Mouse (Mus musculus): Measurements from ENCODE around the gene Nipal3. TPM values are rescaled to one million over a fixed set of nuclear protein-coding genes. Genes with fewer than 3 reads are reported as not detected.

Gene Nipal3
- polyA plus RNA-seq, 1 experiment, result 0.91 TPM

DNA sequence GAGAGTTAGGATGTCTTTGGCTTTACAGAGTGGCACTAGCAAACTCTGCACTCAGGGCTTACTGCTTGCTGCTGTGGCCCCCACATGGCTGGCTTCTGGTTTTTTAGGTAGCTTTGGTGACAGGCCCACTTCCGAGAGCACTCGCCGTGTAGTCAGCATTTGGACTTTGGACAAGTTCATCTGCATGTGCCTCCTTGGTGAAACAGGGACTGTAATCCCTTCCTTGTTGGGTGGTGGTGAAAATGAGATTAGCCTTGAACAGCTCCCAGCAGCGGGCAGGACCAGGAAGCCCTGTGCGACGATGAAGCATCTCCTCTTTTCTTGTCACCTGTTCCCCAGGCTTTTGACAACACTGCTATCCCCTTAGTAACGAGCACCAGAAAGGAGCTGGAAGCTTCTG is 19.0 kb upstream of the Nipal3 start:
- Histone ChIP-seq H3K79me3 (ENCODE audit: low read depth) (no peaks in the 10 kb centered on the region), H3ac (ENCODE audit: control insufficient read depth, insufficient read length, low read depth) (no peak overlapping the region), H3K4me3 (ENCODE audit: insufficient read depth, poor library complexity, severe bottlenecking) (no peak overlapping the region), H3K36me3 (ENCODE audit: control insufficient read depth, insufficient read depth) (no peaks in the 10 kb centered on the region), H3K27me3 (ENCODE audit: control insufficient read depth, insufficient read depth, insufficient read length) (no peaks in the 10 kb centered on the region), H3K79me2 (ENCODE audit: control insufficient read depth, insufficient read depth) (no peaks in the 10 kb centered on the region)
- TF ChIP-seq FOSL1 (IDR thresholded peaks at IDR 0.05; ENCODE audit: insufficient read depth, low read length, poor library complexity, severe bottlenecking), result no peak
- TF ChIP-seq MYOG (IDR thresholded peaks at IDR 0.05; ENCODE audit: control insufficient read depth, extremely low read depth, insufficient read length), result no peak
- TF ChIP-seq MYOD1 (IDR thresholded peaks at IDR 0.05; ENCODE audit: control insufficient read depth, insufficient read length, low read depth), result no peak
- TF ChIP-seq MAX (IDR thresholded peaks at IDR 0.05), result no peak
- TF ChIP-seq CTCF (IDR thresholded peaks at IDR 0.05; ENCODE audit: control insufficient read depth, insufficient read depth, insufficient read length), result no peak
- TF ChIP-seq USF1 (IDR thresholded peaks at IDR 0.05; ENCODE audit: low read depth), result no peak
- TF ChIP-seq CEBPB (IDR thresholded peaks at IDR 0.05; ENCODE audit: low read depth), result no peak

DNA sequence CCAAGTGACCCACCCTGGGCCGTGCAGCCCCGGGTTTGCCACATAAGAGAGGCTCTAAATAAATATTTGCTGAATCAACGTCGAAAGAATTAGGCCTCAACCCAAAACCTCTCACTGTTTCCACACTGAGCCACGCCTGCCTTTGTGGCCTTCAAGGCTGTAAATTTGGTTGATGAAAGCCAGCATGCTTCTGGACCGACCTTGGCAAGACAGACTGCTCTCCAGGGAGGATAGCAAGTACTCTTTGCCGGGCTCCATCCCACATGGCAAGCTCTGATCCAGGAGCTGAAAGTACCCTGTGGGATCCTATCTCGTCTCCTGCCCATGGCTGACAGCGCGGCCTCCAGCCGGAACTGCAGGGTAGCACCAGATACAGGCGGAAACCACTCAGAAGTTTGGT is 14.7 kb upstream of the Nipal3 start:
- H3ac ChIP-seq (ENCODE audit: control insufficient read depth, insufficient read length, low read depth), result no peak overlapping the region
- TF ChIP-seq MAX (IDR thresholded peaks at IDR 0.05), result no peak
- no peak for TF ChIP-seq FOSL1 (IDR thresholded peaks at IDR 0.05; ENCODE audit: insufficient read depth, low read length, poor library complexity, severe bottlenecking)
- TF ChIP-seq USF1 (IDR thresholded peaks at IDR 0.05; ENCODE audit: low read depth), result no peak
- TF ChIP-seq CEBPB (IDR thresholded peaks at IDR 0.05; ENCODE audit: low read depth), result no peak
- TF ChIP-seq CTCF (IDR thresholded peaks at IDR 0.05; ENCODE audit: control insufficient read depth, insufficient read depth, insufficient read length), result no peak
- no peak for TF ChIP-seq MYOD1 (IDR thresholded peaks at IDR 0.05; ENCODE audit: control insufficient read depth, insufficient read length, low read depth)
- TF ChIP-seq MYOG (IDR thresholded peaks at IDR 0.05; ENCODE audit: control insufficient read depth, extremely low read depth, insufficient read length), result no peak
- H3K4me3 ChIP-seq (ENCODE audit: insufficient read depth, poor library complexity, severe bottlenecking), result no peak overlapping the region
- H3K79me2 ChIP-seq (ENCODE audit: control insufficient read depth, insufficient read depth), result no peaks in the 10 kb centered on the region
- peaks cover 3% of the 10 kb centered on the region for H3K27me3 ChIP-seq (ENCODE audit: control insufficient read depth, insufficient read depth, insufficient read length)
- no peaks in the 10 kb centered on the region for H3K79me3 ChIP-seq (ENCODE audit: low read depth)
- no peaks in the 10 kb centered on the region for H3K36me3 ChIP-seq (ENCODE audit: control insufficient read depth, insufficient read depth)

DNA sequence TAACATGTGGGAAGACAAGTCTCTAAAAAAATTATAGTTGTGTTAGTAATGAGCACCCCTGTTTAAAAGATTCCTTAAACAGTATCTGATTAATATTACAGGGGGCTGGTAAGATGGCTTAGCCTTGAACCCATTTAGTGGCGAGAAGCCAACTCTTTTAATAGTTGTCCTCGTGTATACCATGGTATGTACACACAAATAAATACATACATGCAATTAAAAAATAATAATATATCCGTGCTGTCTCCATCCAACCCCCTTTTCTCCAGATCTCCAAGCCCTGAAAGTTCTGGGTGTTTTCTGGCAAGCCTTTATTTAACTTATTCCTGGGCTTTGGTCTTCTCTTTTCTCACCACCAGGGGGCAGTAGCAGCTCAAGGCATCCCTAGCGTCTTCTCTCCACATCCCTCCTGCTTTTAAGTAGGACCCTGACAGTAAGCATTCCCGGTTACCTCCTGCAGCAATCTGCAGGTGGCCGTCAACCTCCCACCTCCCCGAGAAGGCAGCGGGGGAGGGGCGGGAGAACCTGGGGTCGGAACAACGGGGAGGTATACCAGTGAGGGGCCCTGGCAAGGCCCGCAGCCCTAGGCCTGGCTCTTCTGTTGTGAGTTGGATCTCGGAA is 13.7 kb upstream of the Nipal3 start:
- TF ChIP-seq MYOG (IDR thresholded peaks at IDR 0.05; ENCODE audit: control insufficient read depth, extremely low read depth, insufficient read length), result no peak
- no peak for TF ChIP-seq CEBPB (IDR thresholded peaks at IDR 0.05; ENCODE audit: low read depth)
- TF ChIP-seq USF1 (IDR thresholded peaks at IDR 0.05; ENCODE audit: low read depth), result no peak
- TF ChIP-seq CTCF (IDR thresholded peaks at IDR 0.05; ENCODE audit: control insufficient read depth, insufficient read depth, insufficient read length), result peak; percentile 30
- Histone ChIP-seq H3K27me3 (ENCODE audit: control insufficient read depth, insufficient read depth, insufficient read length) (peaks cover 3% of the 10 kb centered on the region), H3K79me2 (ENCODE audit: control insufficient read depth, insufficient read depth) (no peaks in the 10 kb centered on the region), H3ac (ENCODE audit: control insufficient read depth, insufficient read length, low read depth) (no peak overlapping the region), H3K4me3 (ENCODE audit: insufficient read depth, poor library complexity, severe bottlenecking) (no peak overlapping the region), H3K36me3 (ENCODE audit: control insufficient read depth, insufficient read depth) (no peaks in the 10 kb centered on the region), H3K79me3 (ENCODE audit: low read depth) (no peaks in the 10 kb centered on the region)

DNA sequence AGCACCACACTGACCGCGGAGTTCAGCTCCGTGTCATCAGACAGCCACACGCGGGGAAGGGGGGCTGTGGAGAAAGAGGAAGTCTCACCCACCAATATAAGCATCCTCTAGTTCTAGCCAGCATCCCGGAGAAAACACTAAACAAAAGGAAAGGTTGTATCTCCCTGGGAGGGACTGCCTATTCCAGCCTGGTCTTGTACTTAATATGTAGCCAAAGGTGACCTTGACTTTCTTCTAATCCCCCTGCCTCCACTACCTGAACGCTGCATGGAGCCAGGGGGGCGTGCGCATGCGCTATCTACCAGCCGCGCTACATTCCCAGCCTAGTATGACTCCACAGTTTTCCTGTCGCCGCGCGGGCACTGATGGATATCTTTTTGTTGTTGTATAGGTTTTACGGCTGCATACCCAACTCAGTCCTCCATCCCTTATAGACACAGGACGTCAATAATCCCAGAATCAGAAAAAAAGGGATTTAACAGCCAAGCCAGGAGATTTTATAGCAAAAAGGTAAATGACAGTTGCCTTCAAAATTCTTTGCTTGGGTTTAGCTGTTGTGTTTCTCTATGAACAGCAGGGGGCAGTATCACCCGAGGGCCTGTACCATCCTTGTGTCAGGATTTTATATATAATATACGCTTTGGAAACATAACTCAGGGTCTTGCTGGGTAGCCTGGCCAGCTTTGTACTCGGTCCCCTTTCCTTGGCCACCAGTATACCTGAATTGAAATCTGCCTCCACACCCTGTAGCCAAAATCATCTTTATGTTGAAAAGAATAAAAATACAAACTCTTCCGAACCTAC is 12.9 kb upstream of the Nipal3 start:
- Histone ChIP-seq H3K4me3 (ENCODE audit: insufficient read depth, poor library complexity, severe bottlenecking) (no peak overlapping the region), H3K27me3 (ENCODE audit: control insufficient read depth, insufficient read depth, insufficient read length) (peaks cover 3% of the 10 kb centered on the region), H3ac (ENCODE audit: control insufficient read depth, insufficient read length, low read depth) (no peak overlapping the region), H3K79me3 (ENCODE audit: low read depth) (no peaks in the 10 kb centered on the region), H3K79me2 (ENCODE audit: control insufficient read depth, insufficient read depth) (no peaks in the 10 kb centered on the region), H3K36me3 (ENCODE audit: control insufficient read depth, insufficient read depth) (no peaks in the 10 kb centered on the region)
- no peak for TF ChIP-seq MYOD1 (IDR thresholded peaks at IDR 0.05; ENCODE audit: control insufficient read depth, insufficient read length, low read depth)
- TF ChIP-seq CTCF (IDR thresholded peaks at IDR 0.05; ENCODE audit: control insufficient read depth, insufficient read depth, insufficient read length), result no peak
- no peak for TF ChIP-seq USF1 (IDR thresholded peaks at IDR 0.05; ENCODE audit: low read depth)
- no peak for TF ChIP-seq MYOG (IDR thresholded peaks at IDR 0.05; ENCODE audit: control insufficient read depth, extremely low read depth, insufficient read length)
- no peak for TF ChIP-seq MAX (IDR thresholded peaks at IDR 0.05)
- no peak for TF ChIP-seq FOSL1 (IDR thresholded peaks at IDR 0.05; ENCODE audit: insufficient read depth, low read length, poor library complexity, severe bottlenecking)
- TF ChIP-seq CEBPB (IDR thresholded peaks at IDR 0.05; ENCODE audit: low read depth), result no peak

DNA sequence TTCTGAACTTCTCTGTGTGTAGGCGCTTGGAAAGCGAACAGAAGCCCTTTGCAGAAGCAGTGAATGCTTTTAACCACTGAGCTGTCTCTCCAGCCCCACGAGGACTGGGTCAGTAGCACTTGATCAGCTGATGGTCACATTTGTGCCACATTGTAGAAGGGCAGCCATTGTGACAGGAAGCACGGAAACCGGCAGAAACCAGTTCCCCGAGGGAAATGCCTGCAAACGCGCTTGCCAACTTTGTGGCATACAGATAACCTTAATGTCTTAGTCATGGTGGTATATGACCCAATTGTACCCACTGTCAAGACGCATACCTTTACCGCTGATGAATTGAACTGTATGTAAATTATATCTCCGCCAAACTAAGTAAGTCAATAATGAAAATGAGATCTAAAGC is 11.0 kb upstream of the Nipal3 start:
- TF ChIP-seq MYOG (IDR thresholded peaks at IDR 0.05; ENCODE audit: control insufficient read depth, extremely low read depth, insufficient read length), result no peak
- TF ChIP-seq CTCF (IDR thresholded peaks at IDR 0.05; ENCODE audit: control insufficient read depth, insufficient read depth, insufficient read length), result no peak
- no peak for TF ChIP-seq MYOD1 (IDR thresholded peaks at IDR 0.05; ENCODE audit: control insufficient read depth, insufficient read length, low read depth)
- TF ChIP-seq CEBPB (IDR thresholded peaks at IDR 0.05; ENCODE audit: low read depth), result no peak
- no peak for TF ChIP-seq FOSL1 (IDR thresholded peaks at IDR 0.05; ENCODE audit: insufficient read depth, low read length, poor library complexity, severe bottlenecking)
- TF ChIP-seq USF1 (IDR thresholded peaks at IDR 0.05; ENCODE audit: low read depth), result no peak
- TF ChIP-seq MAX (IDR thresholded peaks at IDR 0.05), result no peak
- Histone ChIP-seq H3K36me3 (ENCODE audit: control insufficient read depth, insufficient read depth) (no peaks in the 10 kb centered on the region), H3ac (ENCODE audit: control insufficient read depth, insufficient read length, low read depth) (no peak overlapping the region), H3K27me3 (ENCODE audit: control insufficient read depth, insufficient read depth, insufficient read length) (peaks cover 3% of the 10 kb centered on the region), H3K4me3 (ENCODE audit: insufficient read depth, poor library complexity, severe bottlenecking) (no peak overlapping the region), H3K79me3 (ENCODE audit: low read depth) (no peaks in the 10 kb centered on the region), H3K79me2 (ENCODE audit: control insufficient read depth, insufficient read depth) (no peaks in the 10 kb centered on the region)
